Mouse (Mus musculus) kidney, postnatal 25 days (tissue): ENCODE measurements around the gene Ankmy1.

ENCODE experiments used
- DNase-seq, 2 experiments: peaks; one replicate each; pipeline ENCODE4 v3.0.0; 2021; ENCODE audit warnings: mixed read lengths in 2 of 2

The Ankmy1 gene

DNA sequence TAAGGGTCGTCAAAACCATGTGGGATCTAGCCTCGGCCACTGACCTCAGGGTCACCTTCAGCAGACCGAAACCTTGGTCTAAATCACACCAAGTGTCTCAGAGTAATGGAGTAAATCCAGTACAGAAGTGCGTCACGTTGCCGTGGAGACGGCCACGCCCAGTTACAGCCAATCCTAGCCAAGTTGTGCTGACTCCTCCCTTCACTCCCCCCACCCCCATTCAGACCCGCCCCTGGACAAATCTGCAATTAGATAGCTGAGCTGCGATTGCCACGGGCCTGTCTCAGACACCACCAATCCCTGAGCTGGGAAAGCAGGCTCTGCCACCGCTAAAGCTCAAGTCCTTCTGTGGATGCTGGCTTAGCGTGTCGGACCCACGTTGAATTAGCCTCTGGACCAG lies at the start of gene Ankmy1:
Gene Ankmy1, minus strand, starts transcription at position 121 of the 400 bp plus-strand sequence.
- peak; percentile 72 to 83 for DNase-seq

DNA sequence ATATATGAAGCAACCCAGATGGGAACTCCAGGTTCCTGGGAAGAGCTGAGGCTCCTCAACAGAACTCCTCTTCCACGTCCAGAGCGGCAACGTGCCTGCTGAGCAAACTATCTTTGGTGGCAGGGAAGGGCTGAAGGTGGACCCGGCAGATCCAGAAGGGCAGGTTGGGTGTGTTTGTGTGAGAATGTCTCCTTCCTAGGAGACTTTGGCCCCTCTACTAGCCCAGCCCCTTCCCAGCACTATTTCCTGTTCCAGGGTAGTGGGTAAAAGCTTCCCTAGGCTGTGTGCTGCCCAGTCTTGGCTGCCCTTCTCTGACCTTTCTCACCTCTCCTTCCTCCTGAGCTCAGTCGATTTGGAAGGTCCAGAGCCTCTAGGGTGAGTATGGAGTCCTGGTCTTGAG lies 47.9 kb upstream of the Ankmy1 start, which contains the start of gene Gpr35:
Gene Gpr35, plus strand, starts transcription at position 259 of the 400 bp plus-strand sequence.
- peak in 1 of 2 experiments; percentile 49 for DNase-seq

DNA sequence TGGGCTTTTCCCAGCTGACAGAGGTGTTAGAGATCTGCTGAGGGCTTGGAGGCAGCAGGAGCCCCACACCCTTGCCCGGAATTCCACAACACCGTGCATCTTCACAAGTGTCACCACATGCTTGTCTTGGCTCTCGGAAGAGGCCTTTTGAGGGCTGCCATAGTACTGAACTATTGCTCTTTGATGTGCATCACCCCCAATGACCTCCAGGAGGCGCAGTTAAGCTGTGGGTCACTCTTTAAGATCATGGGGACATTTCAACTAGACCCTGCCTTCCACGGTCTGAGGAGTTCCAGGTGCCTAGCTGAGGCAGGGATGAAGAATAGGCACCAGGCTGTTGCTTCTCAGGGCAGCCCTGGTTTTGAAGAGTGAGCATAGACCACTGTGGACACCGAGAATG lies 46.7 kb upstream of the Ankmy1 start:
- DNase-seq = peak in 1 of 2 experiments; percentile 24

DNA sequence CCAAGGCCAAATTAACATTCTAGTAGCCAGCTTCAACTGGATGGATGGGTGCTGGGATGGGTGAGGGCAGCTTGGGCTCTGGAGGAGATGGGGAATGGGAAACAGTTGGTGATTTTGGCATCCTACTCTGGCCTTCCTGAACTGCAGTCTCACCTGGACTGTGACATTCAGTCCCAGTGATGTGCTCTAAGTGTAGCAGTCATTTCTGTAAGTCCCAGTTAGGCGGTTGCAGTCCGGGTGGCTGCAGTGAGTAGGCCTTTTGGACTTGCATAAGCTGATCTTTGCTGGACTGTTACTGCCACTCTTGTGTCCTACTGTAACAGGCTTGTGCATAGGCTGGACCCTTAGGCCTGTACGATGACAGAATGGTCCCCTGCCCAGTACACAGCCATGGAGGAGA lies 45.3 kb upstream of the Ankmy1 start:
- DNase-seq = no peak

DNA sequence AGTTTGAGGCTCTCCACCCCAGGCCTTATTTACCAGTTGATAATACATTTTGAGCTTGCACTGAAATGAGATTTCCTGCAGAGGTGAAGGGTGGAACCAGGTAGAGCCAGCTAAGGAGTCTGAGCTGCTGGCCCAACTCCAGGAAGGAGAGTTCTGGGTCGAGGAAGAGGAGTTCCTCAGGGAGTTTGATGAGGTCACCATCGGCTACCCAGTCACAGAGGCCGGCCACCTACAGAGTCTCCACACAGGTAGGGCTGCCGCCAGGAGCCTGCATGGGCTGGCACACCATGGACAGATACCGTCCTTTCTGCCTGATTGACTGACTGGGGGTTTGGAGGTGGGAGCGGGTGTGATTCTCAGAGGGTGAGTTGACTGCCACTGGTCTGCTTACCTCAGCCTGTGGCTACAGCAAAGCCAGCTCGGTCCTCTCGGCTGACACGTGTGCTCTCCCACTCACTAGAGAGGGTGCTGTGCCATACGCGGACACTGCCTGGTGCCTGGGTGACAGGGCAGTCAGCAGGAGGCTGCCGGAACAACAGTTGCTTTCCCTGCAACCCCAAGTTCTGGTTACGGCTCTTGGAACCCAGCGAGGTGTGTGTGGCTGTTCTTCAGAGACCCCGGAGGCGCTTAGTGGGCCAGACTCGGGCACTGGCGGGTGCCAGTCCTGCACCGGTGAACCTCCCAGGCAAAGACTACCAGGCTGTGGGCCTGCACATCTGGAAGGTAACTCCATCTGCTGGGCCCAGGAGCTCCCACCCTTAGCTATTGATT lies 40.7 kb upstream of the Ankmy1 start:
- no peak for DNase-seq

DNA sequence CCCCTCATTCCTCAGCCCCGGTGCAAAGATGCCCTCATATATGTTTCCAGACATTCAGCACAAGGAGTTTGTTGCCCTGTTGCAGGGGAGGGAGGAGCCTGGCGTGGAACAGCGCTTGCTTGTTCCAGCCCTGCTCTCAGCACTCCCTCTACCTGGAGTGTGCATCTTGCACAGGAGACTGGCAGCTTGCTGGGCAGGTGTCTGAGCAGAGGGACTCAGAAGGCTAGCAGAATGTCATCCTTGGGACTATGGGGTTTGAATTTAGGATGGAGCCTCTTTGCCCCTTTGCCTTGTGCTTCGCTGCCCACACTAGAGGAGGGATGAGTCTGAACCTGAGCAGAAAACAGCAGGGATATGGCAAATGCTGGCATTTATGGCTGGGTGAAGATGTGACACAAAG lies 37.0 kb upstream of the Ankmy1 start:
- DNase-seq = no peak

DNA sequence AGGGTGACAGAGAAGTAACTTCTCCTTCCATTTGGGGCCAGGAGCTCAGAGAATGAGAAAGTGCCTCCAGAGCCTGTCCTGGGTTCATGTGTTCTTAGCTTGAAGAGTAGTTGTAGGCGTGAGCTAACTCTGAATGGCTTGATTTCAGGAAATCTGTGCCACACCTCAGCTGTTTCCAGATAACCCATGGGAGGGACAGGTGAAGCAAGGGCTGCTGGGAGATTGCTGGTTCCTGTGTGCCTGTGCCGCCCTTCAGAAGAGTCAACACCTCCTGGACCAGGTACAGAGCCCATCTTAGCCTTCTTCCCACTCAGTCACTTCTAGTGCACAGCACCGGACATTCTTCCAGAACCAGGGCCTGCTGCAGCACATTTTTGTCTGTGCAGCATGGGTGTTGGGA lies 35.1 kb upstream of the Ankmy1 start:
- DNase-seq = no peak

DNA sequence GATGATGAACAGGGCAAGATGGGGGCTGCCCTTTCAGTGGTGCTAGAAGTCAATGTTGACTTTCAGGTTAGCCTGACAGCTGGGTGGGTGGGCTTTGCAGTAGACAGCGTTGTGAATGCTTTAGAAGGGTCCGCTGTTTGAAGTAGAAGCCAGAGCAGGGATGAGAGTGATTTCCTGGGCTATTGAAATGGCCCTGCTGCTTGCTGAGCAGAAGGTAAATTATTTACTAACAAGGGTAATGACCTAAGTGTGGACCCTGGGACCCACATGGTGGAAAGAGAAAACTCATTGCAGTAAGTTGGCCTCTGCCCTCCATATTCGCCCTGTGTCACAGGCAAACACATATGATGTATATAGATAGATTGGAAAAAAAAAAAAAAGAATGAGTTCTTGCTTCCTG lies 33.8 kb upstream of the Ankmy1 start:
- DNase-seq = peak; percentile 29 to 54

DNA sequence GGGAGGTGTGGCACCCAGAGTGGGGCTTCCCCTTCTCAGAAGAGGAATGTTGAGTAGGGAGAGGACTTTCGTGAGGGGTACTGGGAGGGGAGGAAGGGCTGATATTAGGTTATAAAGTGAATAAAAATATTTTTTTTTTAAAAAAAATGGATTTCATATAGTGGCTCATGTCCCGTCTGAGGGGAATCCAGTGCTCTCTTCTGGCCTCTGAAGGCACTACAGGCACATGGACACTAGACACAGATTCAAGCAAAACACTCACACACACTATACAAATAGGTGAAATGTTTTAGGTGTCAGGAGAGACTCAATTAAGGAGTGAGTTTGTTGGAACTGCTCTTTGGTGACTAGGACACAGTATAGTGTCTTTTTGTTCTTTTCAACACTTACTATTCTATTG lies 33.3 kb upstream of the Ankmy1 start:
- peak in 1 of 2 experiments; percentile 24 for DNase-seq

DNA sequence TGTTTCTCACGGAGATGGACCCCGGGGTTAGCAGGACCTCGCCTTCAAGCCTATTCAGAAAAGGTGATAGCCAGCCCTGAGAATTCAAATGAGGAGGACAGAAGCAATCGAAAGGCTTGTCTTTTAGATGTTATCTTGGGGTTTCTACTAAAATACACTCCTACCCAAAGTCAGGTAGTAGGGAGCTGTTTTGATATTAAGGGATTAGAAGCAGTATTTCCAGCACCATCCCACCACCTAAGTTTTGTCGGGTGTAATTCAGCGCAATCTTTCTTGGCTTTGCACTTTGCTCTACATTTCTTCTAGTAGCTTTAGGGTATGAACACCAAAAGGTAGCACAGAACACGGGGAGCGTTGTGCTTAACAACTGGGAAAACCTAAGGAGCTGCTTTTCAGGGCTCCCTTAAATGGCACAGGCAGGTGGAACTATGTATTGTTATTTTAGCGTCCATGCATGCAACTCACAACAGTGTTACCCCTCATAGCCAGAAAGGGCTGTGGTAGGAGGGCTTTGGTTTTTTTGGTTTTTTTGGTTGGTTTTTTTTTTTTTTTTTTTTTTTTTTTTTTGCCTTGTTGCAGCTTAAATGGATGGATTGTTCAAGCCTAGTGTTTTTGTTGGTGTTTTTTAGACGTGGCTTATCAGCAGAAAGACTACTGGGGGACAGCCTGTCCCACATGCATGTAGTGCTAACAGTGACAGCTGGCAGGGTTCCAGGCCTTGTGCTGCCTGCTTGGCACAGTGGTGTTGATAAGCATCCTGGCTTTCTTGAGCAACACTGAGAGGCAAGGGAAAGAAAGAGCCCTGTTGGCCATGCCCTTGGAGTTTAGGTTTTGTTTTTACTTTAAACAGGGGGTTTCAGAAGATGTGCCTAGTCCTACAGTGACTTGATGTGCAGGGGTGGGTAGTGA lies 32.6 kb upstream of the Ankmy1 start:
- DNase-seq = peak; percentile 75 to 77

DNA sequence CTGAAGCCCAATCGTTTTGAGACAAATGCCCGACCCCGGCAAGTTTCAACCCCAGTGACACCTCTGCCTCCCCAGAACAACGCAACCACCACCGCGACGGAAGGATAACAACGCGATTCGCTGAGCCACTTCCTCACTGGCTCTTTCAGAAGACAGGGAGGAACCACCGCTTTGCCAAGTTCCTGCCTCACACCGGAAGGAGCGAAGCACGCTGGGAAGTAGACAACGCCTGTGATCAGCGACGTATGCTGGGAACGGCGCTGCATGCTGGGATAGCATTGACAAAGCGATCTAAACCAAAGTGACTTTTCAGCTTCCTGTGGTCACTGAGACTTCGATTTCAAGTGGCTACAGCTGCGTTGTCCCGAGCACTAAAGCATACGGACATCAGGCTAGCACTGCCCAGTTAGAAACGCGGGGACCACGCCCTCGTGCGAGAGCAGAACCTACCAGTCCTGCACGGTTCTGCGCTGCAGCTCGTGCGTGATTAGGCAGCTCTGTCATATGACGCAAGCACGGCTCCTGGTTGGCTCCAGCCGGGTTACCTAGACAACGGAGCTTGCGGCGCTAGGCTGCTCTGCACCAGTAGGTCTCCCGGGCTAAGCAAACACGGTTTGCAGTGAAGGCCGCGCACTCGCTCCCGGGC lies 31.6 kb upstream of the Ankmy1 start, which contains the start of gene Capn10:
Gene Capn10, plus strand, starts transcription at position 195 of the 646 bp plus-strand sequence.
- peak; percentile 95 to 98 for DNase-seq

DNA sequence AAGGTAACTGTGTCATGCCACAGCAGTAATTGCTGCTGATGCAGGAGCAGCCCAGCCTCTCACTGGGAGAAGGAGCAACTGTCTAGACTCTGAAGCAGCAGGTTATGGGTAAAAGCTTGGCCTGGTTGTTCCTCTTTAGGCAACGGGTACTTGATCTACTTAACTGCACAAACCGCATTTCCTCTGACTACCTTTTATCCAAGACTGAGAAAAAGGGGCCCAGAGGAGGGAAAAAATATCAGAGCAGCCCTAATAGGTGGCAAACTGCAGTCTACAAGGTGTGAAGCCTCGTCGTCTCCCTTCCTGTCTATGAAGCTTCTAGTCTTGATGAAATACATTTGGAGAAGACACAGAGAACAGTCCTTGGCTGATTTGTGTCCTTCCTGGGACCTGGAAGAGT lies 30.9 kb upstream of the Ankmy1 start:
- DNase-seq = peak in 1 of 2 experiments; percentile 29

DNA sequence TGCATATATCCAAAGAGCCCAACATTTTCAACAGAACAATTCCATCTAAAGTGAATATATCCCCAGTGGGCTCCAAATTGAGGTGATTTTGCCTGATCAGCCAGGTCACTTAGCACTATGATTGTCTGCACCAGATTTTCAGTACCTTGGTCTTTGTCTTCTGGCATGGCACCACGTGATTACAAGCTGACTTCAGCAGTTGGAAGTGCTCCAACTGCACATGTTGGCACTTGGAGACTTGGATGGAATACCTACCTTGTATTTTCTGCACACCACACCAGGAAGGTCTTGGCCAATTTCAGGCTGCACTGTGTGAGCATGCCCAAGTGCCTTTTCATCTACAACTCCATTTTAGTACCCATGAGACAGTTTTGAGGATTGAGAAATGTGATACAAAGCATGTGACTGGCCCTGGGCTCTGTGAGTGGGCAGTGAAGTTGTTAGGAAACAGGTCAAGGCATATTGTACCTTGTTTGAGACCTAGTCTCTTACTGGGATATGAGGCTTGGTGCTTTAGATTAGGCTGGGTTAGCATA lies 27.5 kb upstream of the Ankmy1 start:
- peak; percentile 77 to 86 for DNase-seq

DNA sequence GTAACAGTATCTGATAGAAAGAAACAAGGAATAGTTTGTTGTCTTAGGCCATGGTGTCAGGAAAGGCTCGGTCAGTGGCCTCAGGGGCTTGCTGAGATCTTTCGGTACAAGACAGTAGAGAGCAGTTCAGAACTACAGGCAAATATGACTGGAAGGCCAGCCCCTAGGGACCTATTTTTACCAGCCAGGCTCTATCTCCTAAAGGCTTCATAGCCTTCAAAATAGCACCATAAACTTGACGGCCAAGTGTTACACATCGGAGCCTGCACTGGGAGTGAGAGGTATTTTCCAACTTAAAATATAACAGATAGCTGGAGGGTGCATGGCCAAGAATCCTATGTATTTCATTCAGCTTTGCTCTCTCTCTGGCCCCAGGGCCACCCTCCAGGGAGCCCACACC lies 18.8 kb upstream of the Ankmy1 start:
- DNase-seq = peak in 1 of 2 experiments; percentile 22

DNA sequence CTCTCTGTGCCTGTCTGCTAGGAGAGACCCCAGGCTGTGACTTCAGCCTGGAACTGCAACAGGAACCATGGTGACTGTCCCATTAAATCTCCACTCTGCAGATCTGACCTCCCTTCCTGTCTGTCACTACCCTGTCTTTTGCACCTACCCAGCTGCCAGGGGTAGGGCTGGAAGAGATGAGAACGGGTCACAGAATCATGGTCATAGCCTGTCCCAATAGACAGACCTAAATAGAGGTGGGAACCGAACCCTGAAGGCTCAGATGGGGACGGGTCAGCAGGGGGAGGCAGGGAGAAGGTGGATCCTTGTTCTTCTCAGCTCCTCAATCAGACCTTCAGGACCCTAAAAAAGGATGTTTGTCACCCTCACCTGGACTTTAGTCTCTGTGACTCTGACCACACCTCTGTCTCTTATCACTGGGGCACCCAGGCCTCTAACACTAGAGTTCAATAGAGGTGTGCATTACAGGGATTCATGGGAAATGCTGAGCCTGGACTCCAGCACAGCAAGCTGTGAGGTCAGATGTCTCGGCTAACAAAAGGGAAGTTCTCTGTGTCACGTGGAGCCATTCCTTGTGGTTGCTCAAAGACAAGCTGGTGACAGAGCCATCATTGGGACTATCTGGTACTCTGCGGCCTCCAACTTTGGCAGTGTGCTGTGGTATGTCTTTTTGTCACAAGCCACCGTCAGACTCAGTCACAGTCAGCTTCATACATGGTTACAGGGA lies 17.9 kb upstream of the Ankmy1 start:
- peak in 1 of 2 experiments; percentile 22 for DNase-seq

DNA sequence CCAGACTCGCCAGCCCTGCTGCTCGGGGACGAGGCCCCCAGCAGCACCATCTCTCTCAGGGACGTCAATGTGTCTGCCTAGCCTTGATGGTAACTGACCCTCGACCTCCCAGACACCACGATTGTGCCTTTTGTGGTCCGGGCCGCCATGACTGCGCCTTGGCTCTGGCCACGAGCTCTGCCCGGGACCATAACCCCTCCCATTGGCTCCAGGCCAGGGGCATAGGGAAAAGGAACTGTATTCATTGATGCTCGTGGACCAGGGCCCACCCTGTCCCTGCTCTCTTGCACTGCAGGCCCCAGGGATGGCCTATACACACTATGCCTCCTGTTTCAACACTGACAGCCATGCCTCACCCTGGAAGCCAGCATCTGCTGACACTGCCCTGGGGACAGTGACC lies 17.1 kb upstream of the Ankmy1 start:
- peak; percentile 27 to 48 for DNase-seq

DNA sequence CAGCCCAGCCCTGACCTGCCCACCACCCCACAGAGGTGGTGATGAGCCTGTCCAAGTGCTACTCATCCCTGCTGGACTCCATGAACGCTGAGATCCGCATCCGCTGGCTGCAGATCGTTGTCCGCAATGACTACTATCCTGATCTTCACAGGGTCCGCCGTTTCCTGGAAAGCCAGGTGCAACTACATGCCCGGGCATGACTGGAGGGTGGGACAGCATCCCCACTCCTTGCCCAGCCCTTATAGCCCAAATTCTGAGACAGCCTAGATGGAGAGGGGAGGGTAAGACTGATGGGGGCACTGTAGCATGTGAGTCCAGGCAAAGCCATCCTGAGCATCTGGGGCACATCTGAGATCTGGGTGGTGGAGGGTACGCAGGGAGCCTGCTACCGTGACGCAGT lies 16.4 kb upstream of the Ankmy1 start:
- peak in 1 of 2 experiments; percentile 30 for DNase-seq

DNA sequence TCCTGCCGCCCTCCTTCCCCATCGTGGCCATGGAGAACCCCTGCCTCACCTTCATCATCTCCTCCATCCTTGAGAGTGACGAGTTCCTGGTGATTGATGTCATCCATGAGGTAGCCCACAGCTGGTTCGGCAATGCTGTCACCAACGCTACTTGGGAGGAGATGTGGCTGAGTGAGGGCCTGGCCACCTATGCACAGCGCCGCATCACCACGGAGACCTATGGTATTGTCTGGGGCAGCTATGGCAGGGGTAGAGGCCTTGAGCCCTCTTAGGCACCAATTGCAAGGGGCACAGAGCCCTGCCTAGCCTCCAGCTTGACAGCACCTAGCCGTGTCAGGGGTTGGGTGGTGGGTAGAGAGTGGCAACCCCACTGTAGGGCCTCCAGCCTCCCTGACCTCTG lies 14.0 kb upstream of the Ankmy1 start:
- DNase-seq = peak in 1 of 2 experiments; percentile 36

DNA sequence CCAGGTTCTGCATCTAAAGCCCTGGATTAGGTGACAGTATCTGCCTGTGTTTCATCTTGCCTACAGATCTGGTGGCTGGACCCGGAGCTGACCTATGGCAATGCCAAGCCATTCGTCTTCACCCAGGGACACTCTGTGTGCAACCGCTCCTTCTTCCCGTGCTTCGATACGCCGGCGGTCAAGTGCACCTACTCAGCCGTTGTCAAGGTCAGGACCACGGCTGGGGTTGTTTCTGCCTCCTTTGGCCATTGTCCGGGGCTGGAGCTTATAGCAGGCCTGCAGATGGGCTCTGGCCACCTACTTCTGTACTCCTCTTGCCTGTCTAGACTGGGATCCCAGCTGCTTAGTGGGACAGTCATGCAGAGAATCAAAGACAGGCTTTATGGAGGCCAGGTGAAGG lies 12.3 kb upstream of the Ankmy1 start:
- peak in 1 of 2 experiments; percentile 19 for DNase-seq

DNA sequence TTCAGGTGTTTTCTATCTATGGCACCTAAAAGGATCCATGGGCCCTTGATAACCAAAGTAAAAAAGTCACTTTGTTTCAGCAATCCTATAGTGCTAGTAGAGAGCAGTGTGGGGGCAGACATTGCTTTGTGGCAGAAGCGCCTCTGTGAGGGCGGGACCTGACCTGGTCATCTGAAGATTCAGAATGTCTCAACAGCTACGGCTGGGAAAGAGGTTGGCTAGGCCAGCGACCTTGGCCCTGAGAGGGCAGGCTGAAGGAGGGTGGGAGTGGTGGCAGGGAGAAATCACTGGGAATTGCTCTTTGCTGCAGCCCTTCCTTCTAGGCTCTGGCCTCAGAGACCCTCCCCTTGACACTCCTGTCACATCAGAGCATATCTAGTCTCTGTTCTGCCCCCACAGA lies 11.5 kb upstream of the Ankmy1 start:
- no peak for DNase-seq

DNA sequence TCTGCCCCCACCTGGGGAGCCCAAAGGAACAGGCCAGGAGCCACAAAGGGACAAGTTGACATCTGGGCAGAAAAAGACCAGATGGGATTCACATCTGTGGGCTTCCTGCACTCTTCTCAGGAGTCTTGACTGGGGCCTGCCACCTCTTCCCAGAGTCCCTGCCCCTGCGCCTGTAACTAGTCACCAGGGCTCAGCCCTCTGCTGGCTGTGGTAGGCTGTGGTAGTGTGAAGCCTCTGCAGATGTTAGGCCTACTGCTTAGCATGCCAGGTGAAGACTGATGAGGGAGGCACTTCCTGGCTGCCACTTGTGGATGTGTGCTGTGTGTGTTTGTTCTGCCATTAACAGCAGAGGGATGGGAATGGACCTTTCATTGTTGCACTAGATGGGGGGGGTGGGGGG lies 9.6 kb upstream of the Ankmy1 start:
- DNase-seq = peak in 1 of 2 experiments; percentile 44

DNA sequence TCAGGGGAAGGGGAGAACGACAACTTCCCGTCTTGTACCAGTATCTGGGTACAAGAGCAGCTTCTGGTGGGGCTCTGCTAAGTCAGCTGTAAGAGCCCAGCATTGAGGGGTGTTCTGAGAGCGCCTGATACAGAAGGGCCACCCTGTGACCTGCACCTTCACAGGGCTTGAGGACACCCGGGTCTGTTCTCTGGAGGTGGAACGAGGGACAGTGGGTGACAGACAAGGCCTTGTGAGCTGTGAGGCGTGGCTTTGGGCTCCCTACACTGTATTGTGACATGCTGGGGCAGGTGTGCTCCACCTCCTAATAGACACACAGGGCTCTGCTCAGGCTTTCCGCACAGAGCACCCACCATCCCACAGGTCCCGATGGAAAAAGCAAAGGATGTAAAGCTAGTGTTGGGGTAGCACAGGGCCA lies 9.0 kb upstream of the Ankmy1 start:
- DNase-seq = peak; percentile 24 to 53
